Mouse (Mus musculus) left cerebral cortex, postnatal 14 days (tissue): ENCODE results near the gene Ptchd3. TPM values are rescaled to one million over a fixed set of nuclear protein-coding genes. Genes with fewer than 3 reads are reported as not detected.

Experiments
- total RNA-seq, 2 experiments: library from RNA; stranded (reverse); gene quantifications; 2 replicates each; pipeline ENCODE4 v1.2.3; 2021

Gene Ptchd3
- total RNA-seq, 2 experiments from 2014 or later: not detected

Other genes with a start within 250 kb of the Ptchd3 start
- gene B3gntl1, start 157.1 kb upstream of the Ptchd3 start, total RNA-seq: 1 to 10 TPM; 5.7 to 7.1 TPM
- gene Metrnl, start 128.7 kb upstream of the Ptchd3 start, total RNA-seq: 1 to 10 TPM; 8.1 to 9.1 TPM